33 mouse cellular contexts compared by ENCODE assay signal in genomic region chr1:151168637-151169036, GRCm38 (mm10). TPM values are rescaled to one million over a fixed set of nuclear protein-coding genes. Genes with fewer than 3 reads are reported as not detected.
DNase-seq lines count a peak whose midpoint lies in the region; ATAC-seq lines count a peak whose summit lies in the region.
"Had no signal": no experiment of that assay in that cellular context is flagged by ENCODE, and none has a peak within 500 bp of the region (broad histone marks: within the 10 kb centered on the region; RNA-seq: fewer than 3 reads in every experiment).

No protein-coding gene starts in this region.

- H3K36me3 ChIP-seq in stomach, embryonic 15.5 days = no peaks in the 10 kb centered on the region
- H3K36me3 ChIP-seq: forebrain, embryonic 12.5 days; heart, embryonic 10.5 days; hindbrain, embryonic 15.5 days; lung, embryonic 15.5 days had no signal

- H3K27ac ChIP-seq in stomach, embryonic 15.5 days = no peak overlapping the region
- H3K27ac ChIP-seq: heart, embryonic 10.5 days; hindbrain, embryonic 15.5 days; lung, embryonic 15.5 days had no signal

- H3K4me1 ChIP-seq in stomach, embryonic 15.5 days = no peaks in the 10 kb centered on the region

- no peak overlapping the region for H3K4me2 ChIP-seq in stomach, embryonic 15.5 days
- H3K4me2 ChIP-seq: hindbrain, embryonic 15.5 days; lung, embryonic 15.5 days had no signal

- no peak overlapping the region for H3K9ac ChIP-seq in stomach, embryonic 15.5 days
- H3K9ac ChIP-seq: forebrain, embryonic 12.5 days; hindbrain, embryonic 15.5 days; lung, embryonic 15.5 days had no signal

- WGBS in stomach, embryonic 15.5 days = 66% methylated on average over 3 of the region's 3 CpGs

- no peaks in the 10 kb centered on the region for H3K9me3 ChIP-seq in stomach, embryonic 15.5 days
- H3K9me3 ChIP-seq: forebrain, embryonic 12.5 days; heart, embryonic 10.5 days; hindbrain, embryonic 15.5 days; lung, embryonic 15.5 days had no signal

- DNase-seq in frontal cortex, adult 2 months (ENCODE audit: extremely low spot score in 1 of 2, low spot score in 1 of 2) = no peak
- peak; percentile 1 for DNase-seq in retina, embryonic 14.5 days (ENCODE audit: low spot score)
- no peak for DNase-seq in retina, postnatal 1 day
- DNase-seq in brain, adult 2 months (ENCODE audit: low read depth, low spot score) = peak; percentile 47
- no peak for DNase-seq in gastrocnemius, postnatal 25 days
- DNase-seq in thymus, postnatal 4 days = no peak
- DNase-seq: adrenal gland, postnatal 25 days; cerebellum, adult 9-11 months; heart, postnatal 4 days; kidney, adult 18-20 months; kidney, postnatal 10 days; lung, postnatal 4 days; right cerebral cortex, postnatal 25 days; thymus, postnatal 25 days had no signal

- peak; percentile 28; the same call in 1 of the 2 replicates for ATAC-seq in frontal cortex, adult (ENCODE audit: low TSS enrichment)
- ATAC-seq in stomach, embryonic 15.5 days (ENCODE audit: insufficient read depth, low FRiP score, low read depth) = 0 out of 2 replicates have a peak, but pooled peaks have one; percentile 29

- no peak overlapping the region for H3K4me3 ChIP-seq in stomach, embryonic 15.5 days (replicated peaks)
- H3K4me3 ChIP-seq: forebrain, embryonic 12.5 days; heart, embryonic 10.5 days; hindbrain, embryonic 15.5 days; lung, embryonic 15.5 days had no signal

- H3K27me3 ChIP-seq in stomach, embryonic 15.5 days (replicated peaks) = no peaks in the 10 kb centered on the region
- H3K27me3 ChIP-seq: hindbrain, embryonic 15.5 days; lung, embryonic 15.5 days had no signal

RNA-seq across cellular contexts. Expression of gene Gm47985, which starts 13.7 kb away (rescaled TPM):
- polyA plus RNA-seq in frontal cortex, adult 2 months (2012; rRNA removed) = not detected in 2 replicates
- 0.13 and 0.17 TPM in 2 replicates for polyA plus RNA-seq in stomach, embryonic 15.5 days (2015; fragmentation: Nextera tagmentation; extraction: Ambion mirVana)
- total RNA-seq in gastrocnemius, postnatal 25 days (2021) = not detected
- total RNA-seq: adrenal gland, postnatal 25 days; granulocyte monocyte progenitor cell, adult 5-6 weeks; layer of hippocampus, adult 18-20 months; layer of hippocampus, postnatal 14 days; liver, adult 2 months had no signal
- polyA plus RNA-seq: hindbrain, embryonic 15.5 days; liver, adult 2 months; lung, embryonic 15.5 days; midbrain, embryonic 16.5 days; neural tube, embryonic 14.5 days had no signal

RNA-seq across cellular contexts. Expression of gene Gm8947, which starts 23.5 kb away (rescaled TPM):
- not detected in 2 replicates for polyA plus RNA-seq in frontal cortex, adult 2 months (2012; rRNA removed)
- polyA plus RNA-seq in stomach, embryonic 15.5 days (2015; fragmentation: Nextera tagmentation; extraction: Ambion mirVana) = 0.19 TPM in 1 of 2 replicates, not detected in the other
- under 1 TPM in 1 of 2 experiments, not detected in 1; 0.26 TPM for total RNA-seq in gastrocnemius, postnatal 25 days (2021)
- total RNA-seq: adrenal gland, postnatal 25 days; granulocyte monocyte progenitor cell, adult 5-6 weeks; layer of hippocampus, adult 18-20 months; layer of hippocampus, postnatal 14 days; liver, adult 2 months; megakaryocyte-erythroid progenitor cell, adult 5-6 weeks had no signal
- polyA plus RNA-seq: forebrain, embryonic 12.5 days; heart, embryonic 16.5 days; hindbrain, embryonic 15.5 days; liver, adult 2 months; midbrain, embryonic 16.5 days; neural tube, embryonic 14.5 days had no signal

RNA-seq across cellular contexts. Expression of gene Gm47995, which starts 29.6 kb away (rescaled TPM):
- not detected in 2 replicates for polyA plus RNA-seq in frontal cortex, adult 2 months (2012; rRNA removed)
- 0.19 and 0.21 TPM in 2 replicates for polyA plus RNA-seq in stomach, embryonic 15.5 days (2015; fragmentation: Nextera tagmentation; extraction: Ambion mirVana)
- not detected for total RNA-seq in gastrocnemius, postnatal 25 days (2021)
- total RNA-seq: adrenal gland, postnatal 25 days; gastrocnemius, adult 8-10 months; granulocyte monocyte progenitor cell, adult 5-6 weeks; heart, postnatal 4 days; layer of hippocampus, adult 18-20 months; layer of hippocampus, postnatal 14 days; liver, adult 2 months; MEL had no signal
- polyA plus RNA-seq: embryonic facial prominence, embryonic 11.5 days; forebrain, embryonic 12.5 days; heart, embryonic 16.5 days; hindbrain, embryonic 15.5 days; limb, embryonic 11.5 days; liver, adult 2 months; lung, embryonic 15.5 days; midbrain, embryonic 16.5 days; neural tube, embryonic 14.5 days had no signal

RNA-seq across cellular contexts. Expression of gene 3110040M04Rik, which starts 35.3 kb away (rescaled TPM):
- not detected in 2 replicates for polyA plus RNA-seq in frontal cortex, adult 2 months (2012; rRNA removed)
- 0.33 TPM in 1 of 2 replicates, not detected in the other for polyA plus RNA-seq in stomach, embryonic 15.5 days (2015; fragmentation: Nextera tagmentation; extraction: Ambion mirVana)
- total RNA-seq in gastrocnemius, postnatal 25 days (2021) = not detected
- total RNA-seq: adrenal gland, postnatal 25 days; gastrocnemius, adult 8-10 months; granulocyte monocyte progenitor cell, adult 5-6 weeks; heart, postnatal 4 days; layer of hippocampus, adult 18-20 months; layer of hippocampus, postnatal 14 days; liver, adult 2 months had no signal
- polyA plus RNA-seq: embryonic facial prominence, embryonic 11.5 days; forebrain, embryonic 12.5 days; heart, embryonic 16.5 days; hindbrain, embryonic 15.5 days; limb, embryonic 11.5 days; liver, adult 2 months; lung, embryonic 15.5 days; midbrain, embryonic 16.5 days; neural tube, embryonic 14.5 days; spleen, adult 2 months had no signal

RNA-seq across cellular contexts. Expression of gene Gm47996, which starts 41.3 kb away (rescaled TPM):
- not detected in 2 replicates for polyA plus RNA-seq in frontal cortex, adult 2 months (2012; rRNA removed)
- polyA plus RNA-seq in stomach, embryonic 15.5 days (2015; fragmentation: Nextera tagmentation; extraction: Ambion mirVana) = not detected in 2 replicates
- under 1 TPM in 1 of 2 experiments, not detected in 1; 0.35 TPM for total RNA-seq in gastrocnemius, postnatal 25 days (2021)
- total RNA-seq: adrenal gland, postnatal 25 days; granulocyte monocyte progenitor cell, adult 5-6 weeks; heart, postnatal 4 days; layer of hippocampus, adult 18-20 months; layer of hippocampus, postnatal 14 days; liver, adult 2 months; megakaryocyte-erythroid progenitor cell, adult 5-6 weeks; MEL had no signal
- polyA plus RNA-seq: embryonic facial prominence, embryonic 11.5 days; forebrain, embryonic 12.5 days; heart, embryonic 10.5 days; heart, embryonic 16.5 days; hindbrain, embryonic 15.5 days; liver, adult 2 months; lung, embryonic 15.5 days; midbrain, embryonic 16.5 days; neural tube, embryonic 14.5 days had no signal

Comparison
In these comparisons a context has a peak if more than half of its experiments do, and no peak if none do; other contexts are left out.
1. DNase-seq: peak in retina, embryonic 14.5 days (single experiment) and brain, adult 2 months (single experiment); none in frontal cortex, adult 2 months (0 of 2), retina, postnatal 1 day (single experiment), gastrocnemius, postnatal 25 days (single experiment) and thymus, postnatal 4 days (single experiment).